In genomic region chr2:71367125-71367880, GRCm38 (mm10) we compare ENCODE assay signal across 7 mouse cellular contexts. TPM values are rescaled to one million over a fixed set of nuclear protein-coding genes. Genes with fewer than 3 reads are reported as not detected.
DNase-seq lines count a peak whose midpoint lies in the region; ATAC-seq lines count a peak whose summit lies in the region.

Gene Slc25a12 (minus strand): TSS chr2:71367749.

- H3K27me3 ChIP-seq in embryonic facial prominence, embryonic 11.5 days (ENCODE audit: control insufficient read depth, insufficient read depth, low read length): no peaks in the 10 kb centered on the region
- H3K27me3 ChIP-seq in limb, embryonic 10.5 days (ENCODE audit: low read depth, poor library complexity, severe bottlenecking): no peaks in the 10 kb centered on the region
- H3K27me3 ChIP-seq in midbrain, embryonic 12.5 days: no peaks in the 10 kb centered on the region

- H3K36me3 ChIP-seq in embryonic facial prominence, embryonic 11.5 days (replicated peaks; ENCODE audit: control insufficient read depth, insufficient read depth, low read depth, low read length): no peaks in the 10 kb centered on the region
- no peaks in the 10 kb centered on the region for H3K36me3 ChIP-seq in limb, embryonic 10.5 days
- no peaks in the 10 kb centered on the region for H3K36me3 ChIP-seq in midbrain, embryonic 12.5 days

- H3K4me3 ChIP-seq in embryonic facial prominence, embryonic 11.5 days (ENCODE audit: low read depth, low read length): peak within 1 kb of the TSS; percentile 73
- peak within 1 kb of the TSS; percentile 73 for H3K4me3 ChIP-seq in limb, embryonic 10.5 days
- peak within 1 kb of the TSS; percentile 80 for H3K4me3 ChIP-seq in midbrain, embryonic 12.5 days

- no peaks in the 10 kb centered on the region; the same call in 1 of the 2 replicates for H3K4me1 ChIP-seq in embryonic facial prominence, embryonic 11.5 days (ENCODE audit: control insufficient read depth, insufficient read depth, low read length)
- peaks cover 14% of the 10 kb centered on the region for H3K4me1 ChIP-seq in limb, embryonic 10.5 days
- peaks cover 13% of the 10 kb centered on the region for H3K4me1 ChIP-seq in midbrain, embryonic 12.5 days

- peak; percentile 89 for ATAC-seq in embryonic facial prominence, embryonic 11.5 days (replicated peaks; ENCODE audit: insufficient number of reproducible peaks, low FRiP score, low TSS enrichment, low read depth)
- peak; percentile 95 for ATAC-seq in granulocyte monocyte progenitor cell, adult 5-6 weeks (replicated peaks; ENCODE audit: poor library complexity, severe bottlenecking)
- peak; percentile 94 for ATAC-seq in midbrain, embryonic 12.5 days (ENCODE audit: low FRiP score, low read depth)

- H3K9me3 ChIP-seq in embryonic facial prominence, embryonic 11.5 days (replicated peaks; ENCODE audit: control insufficient read depth, low read length): no peaks in the 10 kb centered on the region
- no peaks in the 10 kb centered on the region for H3K9me3 ChIP-seq in limb, embryonic 10.5 days (replicated peaks)
- H3K9me3 ChIP-seq in midbrain, embryonic 12.5 days: no peaks in the 10 kb centered on the region

- H3K27ac ChIP-seq in embryonic facial prominence, embryonic 11.5 days (replicated peaks; ENCODE audit: low read depth, low read length): peak within 1 kb of the TSS; percentile 32; the same call in 1 of the 2 replicates
- H3K27ac ChIP-seq in limb, embryonic 10.5 days: peak within 1 kb of the TSS; percentile 88
- peak within 1 kb of the TSS; percentile 79 for H3K27ac ChIP-seq in midbrain, embryonic 12.5 days (replicated peaks)

- peak; percentile 85 for DNase-seq in adrenal gland, postnatal 25 days
- DNase-seq in embryonic facial prominence, embryonic 11.5 days (ENCODE audit: low spot score): peak; percentile 92
- peak; percentile 84 for DNase-seq in kidney, adult 11 months
- DNase-seq in limb, embryonic 10.5 days (ENCODE audit: low spot score): peak; percentile 87
- peak; percentile 93 for DNase-seq in skeletal muscle tissue, adult 2 months (ENCODE audit: low read depth, low spot score)

- under 1% methylated on average over 57 of the region's 57 CpGs for WGBS in embryonic facial prominence, embryonic 11.5 days
- WGBS in limb, embryonic 10.5 days: under 1% methylated on average over 57 of the region's 57 CpGs
- WGBS in midbrain, embryonic 12.5 days: under 1% methylated on average over 57 of the region's 57 CpGs

- peak within 1 kb of the TSS; percentile 46 for H3K4me2 ChIP-seq in embryonic facial prominence, embryonic 11.5 days (ENCODE audit: low read depth, low read length)
- H3K4me2 ChIP-seq in midbrain, embryonic 12.5 days (replicated peaks): peak within 1 kb of the TSS; percentile 77

- peak within 1 kb of the TSS; percentile 85 for H3K9ac ChIP-seq in embryonic facial prominence, embryonic 11.5 days (replicated peaks; ENCODE audit: low read length)
- H3K9ac ChIP-seq in midbrain, embryonic 12.5 days (replicated peaks): peak within 1 kb of the TSS; percentile 87

RNA-seq across cellular contexts. Expression of gene Slc25a12, which starts in this region (rescaled TPM):
- 96.2 and 97.1 TPM in 2 replicates for total RNA-seq in adrenal gland, postnatal 25 days (2021)
- 40.4 and 43.9 TPM in 2 replicates for polyA plus RNA-seq in embryonic facial prominence, embryonic 11.5 days (2014; fragmentation: Nextera tagmentation; extraction: Ambion mirVana)
- total RNA-seq in granulocyte monocyte progenitor cell, adult 5-6 weeks (2014; fragmentation: Nextera tagmentation): 84.9 and 94.5 TPM in 2 replicates
- total RNA-seq in granulocyte monocyte progenitor cell, adult 5-6 weeks (2017): 81.2 and 93.9 TPM in 2 replicates
- 26.1 and 29.6 TPM in 2 replicates for polyA plus RNA-seq in limb, embryonic 10.5 days (2016; fragmentation: Nextera tagmentation; extraction: Ambion mirVana)
- 44.5 and 45.1 TPM in 2 replicates for polyA plus RNA-seq in midbrain, embryonic 12.5 days (2016; fragmentation: Nextera tagmentation; extraction: Ambion mirVana)

Comparison
In these comparisons a context has a peak if more than half of its experiments do, and no peak if none do; other contexts are left out.
1. Peak in every context shown above with its lines: DNase-seq, ATAC-seq, H3K4me3 ChIP-seq and H3K27ac ChIP-seq.
2. H3K27ac ChIP-seq: peak in every context shown above with its lines; median percentile 88 in limb, embryonic 10.5 days; 79 in midbrain, embryonic 12.5 days; 32 in embryonic facial prominence, embryonic 11.5 days.